9 mouse cellular contexts compared by ENCODE assay signal in genomic region chr1:120155325-120155724, GRCm38 (mm10). TPM values are rescaled to one million over a fixed set of nuclear protein-coding genes. Genes with fewer than 3 reads are reported as not detected.
DNase-seq lines count a peak whose midpoint lies in the region; ATAC-seq and TF ChIP-seq lines count a peak whose summit lies in the region.
"Had no signal": no experiment of that assay in that cellular context is flagged by ENCODE, and none has a peak within 500 bp of the region (broad histone marks: within the 10 kb centered on the region; RNA-seq: fewer than 3 reads in every experiment).

No protein-coding gene starts in this region.

- no peak overlapping the region for H3K4me3 ChIP-seq in forebrain, embryonic 11.5 days (ENCODE audit: low read depth, low read length)
- H3K4me3 ChIP-seq in forebrain, embryonic 16.5 days (replicated peaks; ENCODE audit: low read length): no peak overlapping the region
- no peak overlapping the region for H3K4me3 ChIP-seq in liver, embryonic 11.5 days (ENCODE audit: low read depth, low read length)
- no peak overlapping the region for H3K4me3 ChIP-seq in bone marrow, adult 2 months (replicated peaks; ENCODE audit: control insufficient read depth, low read depth, low read length)
- no peak overlapping the region for H3K4me3 ChIP-seq in neural tube, embryonic 11.5 days (ENCODE audit: low read depth, low read length)
- H3K4me3 ChIP-seq: neural tube, embryonic 12.5 days had no signal

- WGBS in forebrain, embryonic 11.5 days: 21% methylated on average over 1 of the region's 1 CpGs
- 27% methylated on average over 1 of the region's 1 CpGs for WGBS in forebrain, embryonic 16.5 days
- 28% methylated on average over 1 of the region's 1 CpGs for WGBS in liver, embryonic 11.5 days
- 15% methylated on average over 1 of the region's 1 CpGs for WGBS in bone marrow, adult 2 months
- WGBS in neural tube, embryonic 11.5 days: 36% methylated on average over 1 of the region's 1 CpGs

- DNase-seq in forebrain, embryonic 11.5 days (ENCODE audit: low spot score): peak; percentile 60
- peak; percentile 26 for DNase-seq in liver
- DNase-seq in liver, embryonic 11.5 days (ENCODE audit: low spot score): no peak
- DNase-seq in forelimb bud, embryonic 11.5 days (ENCODE audit: low read depth, low spot score): peak; percentile 32
- DNase-seq in neural tube, embryonic 11.5 days (ENCODE audit: low spot score): peak; percentile 45
- no peak for DNase-seq in urinary bladder, adult 18-20 months (ENCODE audit: low spot score in 2 of 2)

- no peaks in the 10 kb centered on the region for H3K27me3 ChIP-seq in forebrain, embryonic 11.5 days (ENCODE audit: control insufficient read depth, insufficient read depth, low read length)
- no peaks in the 10 kb centered on the region for H3K27me3 ChIP-seq in forebrain, embryonic 16.5 days (replicated peaks; ENCODE audit: control insufficient read depth, insufficient read depth, low read length)
- no peaks in the 10 kb centered on the region for H3K27me3 ChIP-seq in liver, embryonic 11.5 days (replicated peaks; ENCODE audit: control insufficient read depth, insufficient read depth, low read length)
- H3K27me3 ChIP-seq in neural tube, embryonic 11.5 days (ENCODE audit: control insufficient read depth, insufficient read depth, low read length): no peaks in the 10 kb centered on the region
- H3K27me3 ChIP-seq: neural tube, embryonic 12.5 days had no signal

- H3K4me2 ChIP-seq in forebrain, embryonic 11.5 days (ENCODE audit: low read depth, low read length, severe bottlenecking): no peak overlapping the region
- H3K4me2 ChIP-seq in forebrain, embryonic 16.5 days (ENCODE audit: low read length): no peak overlapping the region
- H3K4me2 ChIP-seq in liver, embryonic 11.5 days: no peak overlapping the region
- H3K4me2 ChIP-seq in neural tube, embryonic 11.5 days (ENCODE audit: low read depth): no peak overlapping the region
- H3K4me2 ChIP-seq: neural tube, embryonic 12.5 days had no signal

- H3K36me3 ChIP-seq in forebrain, embryonic 11.5 days (ENCODE audit: control insufficient read depth, insufficient read depth, low read length): no peaks in the 10 kb centered on the region
- no peaks in the 10 kb centered on the region for H3K36me3 ChIP-seq in forebrain, embryonic 16.5 days (ENCODE audit: control insufficient read depth, insufficient read depth)
- H3K36me3 ChIP-seq in liver, embryonic 11.5 days (ENCODE audit: control insufficient read depth, insufficient read depth, low read length): no peaks in the 10 kb centered on the region
- no peaks in the 10 kb centered on the region for H3K36me3 ChIP-seq in neural tube, embryonic 11.5 days (ENCODE audit: control insufficient read depth, insufficient read depth, low read length)
- H3K36me3 ChIP-seq: neural tube, embryonic 12.5 days had no signal

- H3K9ac ChIP-seq in forebrain, embryonic 11.5 days (ENCODE audit: low read length): no peak overlapping the region
- H3K9ac ChIP-seq in forebrain, embryonic 16.5 days (replicated peaks; ENCODE audit: low read depth, low read length): no peak overlapping the region
- H3K9ac ChIP-seq in liver, embryonic 11.5 days (ENCODE audit: low read depth, low read length): no peak overlapping the region
- no peak overlapping the region for H3K9ac ChIP-seq in neural tube, embryonic 11.5 days (ENCODE audit: low read length)
- H3K9ac ChIP-seq: neural tube, embryonic 12.5 days had no signal

- TF ChIP-seq CTCF in bone marrow, adult 2 months (IDR thresholded peaks at IDR 0.05; ENCODE audit: control insufficient read depth, insufficient read depth, low read length): peak; percentile 72

- H3K9me3 ChIP-seq in forebrain, embryonic 11.5 days (ENCODE audit: control insufficient read depth, low read length): no peaks in the 10 kb centered on the region
- H3K9me3 ChIP-seq in forebrain, embryonic 16.5 days (ENCODE audit: control insufficient read depth, low read length): no peaks in the 10 kb centered on the region
- no peaks in the 10 kb centered on the region for H3K9me3 ChIP-seq in liver, embryonic 11.5 days (ENCODE audit: control insufficient read depth, low read length)
- H3K9me3 ChIP-seq in neural tube, embryonic 11.5 days (ENCODE audit: control insufficient read depth, low read length): no peaks in the 10 kb centered on the region
- H3K9me3 ChIP-seq: neural tube, embryonic 12.5 days had no signal

- H3K27ac ChIP-seq in forebrain, embryonic 11.5 days (ENCODE audit: low read depth, low read length): no peak overlapping the region
- H3K27ac ChIP-seq in forebrain, embryonic 16.5 days (ENCODE audit: low read length): no peak overlapping the region
- H3K27ac ChIP-seq in liver, embryonic 11.5 days (ENCODE audit: low read depth, low read length): no peak overlapping the region
- no peak overlapping the region for H3K27ac ChIP-seq in bone marrow, adult 2 months (ENCODE audit: control insufficient read depth, insufficient read depth, low read depth, low read length, poor library complexity)
- no peak overlapping the region for H3K27ac ChIP-seq in neural tube, embryonic 11.5 days (ENCODE audit: low read depth, low read length)
- H3K27ac ChIP-seq: neural tube, embryonic 12.5 days had no signal

- ATAC-seq in forebrain, embryonic 11.5 days (replicated peaks; ENCODE audit: low FRiP score): 0 out of 2 replicates have a peak, but pooled peaks have one; percentile 23
- ATAC-seq in forebrain, embryonic 16.5 days: no peak
- no peak for ATAC-seq in liver, embryonic 11.5 days (replicated peaks; ENCODE audit: low FRiP score)
- no peak for ATAC-seq in neural tube, embryonic 11.5 days (ENCODE audit: insufficient read depth, low FRiP score, low TSS enrichment)

- H3K4me1 ChIP-seq in forebrain, embryonic 11.5 days (replicated peaks; ENCODE audit: control insufficient read depth, insufficient read depth, low read length): no peaks in the 10 kb centered on the region
- no peaks in the 10 kb centered on the region for H3K4me1 ChIP-seq in forebrain, embryonic 16.5 days (replicated peaks; ENCODE audit: control insufficient read depth, insufficient read depth, low read length)
- no peaks in the 10 kb centered on the region for H3K4me1 ChIP-seq in liver, embryonic 11.5 days (replicated peaks; ENCODE audit: control insufficient read depth, insufficient read depth, low read length)
- H3K4me1 ChIP-seq in bone marrow, adult 2 months (ENCODE audit: control insufficient read depth, insufficient read depth, low read length): no peaks in the 10 kb centered on the region
- no peaks in the 10 kb centered on the region for H3K4me1 ChIP-seq in neural tube, embryonic 11.5 days (ENCODE audit: control insufficient read depth, insufficient read depth, low read length)
- H3K4me1 ChIP-seq: neural tube, embryonic 12.5 days had no signal

- no peak for TF ChIP-seq POLR2A in bone marrow, adult 2 months (IDR thresholded peaks at IDR 0.05; ENCODE audit: borderline replicate concordance, control insufficient read depth, low read depth, low read length)

RNA-seq across cellular contexts. Expression of gene 3110009E18Rik, which starts 34.3 kb away (rescaled TPM):
- polyA plus RNA-seq in forebrain, embryonic 11.5 days (2014; fragmentation: Nextera tagmentation; extraction: Ambion mirVana): 19.6 and 23.1 TPM in 2 replicates
- 22.8 and 28.6 TPM in 2 replicates for polyA plus RNA-seq in forebrain, embryonic 16.5 days (2015; fragmentation: Nextera tagmentation; extraction: Ambion mirVana)
- polyA plus RNA-seq in liver, embryonic 11.5 days (2014; fragmentation: Nextera tagmentation; extraction: Ambion mirVana): 23.5 and 24.3 TPM in 2 replicates
- 2.8 and 5.6 TPM in 2 replicates for polyA plus RNA-seq in bone marrow, adult 2 months (2011; ENCODE audit: insufficient read depth, insufficient read length, low replicate concordance, missing spikeins)
- polyA plus RNA-seq in neural tube, embryonic 11.5 days (2014; fragmentation: Nextera tagmentation; extraction: Ambion mirVana): 19.4 and 23.8 TPM in 2 replicates

RNA-seq across cellular contexts. Expression of gene Dbi, which starts 34.4 kb away (rescaled TPM):
- 783 and 824 TPM in 2 replicates for polyA plus RNA-seq in forebrain, embryonic 11.5 days (2014; fragmentation: Nextera tagmentation; extraction: Ambion mirVana)
- 1,146 and 1,367 TPM in 2 replicates for polyA plus RNA-seq in forebrain, embryonic 16.5 days (2015; fragmentation: Nextera tagmentation; extraction: Ambion mirVana)
- polyA plus RNA-seq in liver, embryonic 11.5 days (2014; fragmentation: Nextera tagmentation; extraction: Ambion mirVana): 541 and 569 TPM in 2 replicates
- polyA plus RNA-seq in bone marrow, adult 2 months (2011; ENCODE audit: insufficient read depth, insufficient read length, low replicate concordance, missing spikeins): 90.0 and 137 TPM in 2 replicates
- 1,035 and 1,076 TPM in 2 replicates for polyA plus RNA-seq in neural tube, embryonic 11.5 days (2014; fragmentation: Nextera tagmentation; extraction: Ambion mirVana)

Comparison
In these comparisons a context has a peak if more than half of its experiments do, and no peak if none do; other contexts are left out.
1. DNase-seq: peak in forebrain, embryonic 11.5 days (single experiment), liver (single experiment), forelimb bud, embryonic 11.5 days (single experiment) and neural tube, embryonic 11.5 days (single experiment); none in liver, embryonic 11.5 days (single experiment) and urinary bladder, adult 18-20 months (0 of 2).